Mouse (Mus musculus): ENCODE measurements around the gene Ceacam13.
"Not testable (repeated sequence)": the region's sequence is repeated elsewhere in the genome, so short reads cannot be mapped to it uniquely, and the experiment has no call there.

Gene Ceacam13

DNA sequence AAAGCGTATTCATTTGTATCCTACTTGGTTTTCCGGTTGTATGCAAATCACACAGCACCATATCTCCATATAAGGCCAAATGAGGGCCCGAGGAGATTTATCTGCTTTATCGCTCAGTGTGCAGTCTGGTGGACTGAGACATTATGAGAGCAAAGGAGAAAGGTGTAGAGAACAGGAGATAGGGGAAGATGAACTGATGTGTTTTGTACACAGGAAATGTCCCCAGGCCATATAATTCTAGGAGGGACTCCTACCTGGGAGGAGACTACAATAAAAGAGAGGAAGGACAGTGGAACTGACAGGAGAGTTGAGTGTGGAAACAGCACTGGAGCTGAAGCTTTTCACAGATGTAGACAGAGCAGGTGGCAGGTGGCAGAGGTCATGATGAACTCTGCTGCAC, at the start of gene Ceacam13:
Gene Ceacam13 (plus strand): TSS at position 301 of the 400 bp plus-strand sequence.
- no peak for DNase-seq

DNA sequence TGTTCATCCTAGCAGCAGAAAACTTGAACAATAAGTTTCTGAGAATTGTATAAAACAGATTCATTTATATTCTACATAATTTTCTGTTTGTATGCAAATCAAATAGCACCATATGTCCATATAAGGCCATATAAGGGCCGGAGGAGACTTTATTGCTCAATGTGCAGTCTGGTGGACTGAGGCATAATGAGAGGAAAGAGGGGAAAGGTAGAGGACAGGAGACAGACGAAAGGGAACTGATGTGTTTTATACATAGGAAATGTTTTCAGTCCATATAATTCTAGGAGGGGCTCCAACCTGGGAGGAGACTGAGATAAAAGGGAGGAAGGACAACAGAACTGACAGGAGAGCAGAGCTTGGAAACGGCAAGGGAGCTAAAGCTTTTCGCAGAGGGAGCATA, 37.9 kb upstream of the Ceacam13 start, which contains the start of gene Ceacam11:
Gene Ceacam11 (plus strand): TSS at position 301 of the 400 bp plus-strand sequence.
- DNase-seq, result no peak

DNA sequence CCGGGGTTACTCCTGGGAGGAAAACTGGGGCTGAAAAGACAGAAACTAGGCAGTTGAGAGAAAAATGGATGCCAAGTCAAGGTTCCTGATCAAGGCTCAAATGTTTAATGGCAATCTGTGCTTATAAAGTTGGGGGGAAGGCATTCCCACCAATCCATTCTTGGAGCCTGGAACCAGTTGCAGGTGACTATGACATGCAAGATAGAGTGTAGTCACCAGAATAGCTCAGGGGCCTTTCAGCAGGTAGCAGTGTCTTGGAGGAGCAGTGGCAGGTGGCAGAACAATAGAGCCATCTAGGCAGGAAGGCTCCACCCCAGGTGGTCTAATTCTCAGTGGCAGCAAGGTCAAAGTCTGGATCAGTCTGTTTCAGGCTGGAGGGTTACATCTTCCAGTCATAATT, 8.6 kb upstream of the Ceacam13 start:
- DNase-seq, result not testable (repeated sequence)

DNA sequence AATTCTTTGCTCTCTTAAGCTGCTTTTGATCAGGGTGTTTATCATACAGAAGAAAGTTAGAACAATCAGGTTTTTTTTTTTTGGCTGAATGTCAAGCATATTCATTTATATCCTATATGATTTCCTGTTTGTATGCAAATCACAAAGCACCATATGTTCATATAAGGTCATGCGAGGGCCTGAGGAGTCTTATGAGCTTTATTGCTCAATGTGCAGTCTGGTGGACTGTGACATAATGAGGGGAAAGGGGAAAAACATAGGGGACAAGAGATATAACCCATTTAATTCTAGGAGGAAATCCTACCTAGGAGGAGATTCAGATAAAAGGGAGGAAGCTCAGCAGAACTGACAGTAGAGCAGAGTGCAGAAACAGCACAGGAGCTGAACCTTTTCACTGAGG, 55.9 kb downstream of the Ceacam13 start, which contains the start of gene Ceacam12:
Gene Ceacam12 (plus strand): TSS at position 301 of the 400 bp plus-strand sequence.
- no peak for DNase-seq

Measured in thymus, postnatal 4 days (tissue).